Mouse (Mus musculus) spleen, adult 2 months (tissue): ENCODE results near the gene Agr2.

ENCODE experiments used
- CTCF ChIP-seq: fragments of 200-500 bp; IDR thresholded peaks from 2 replicates; pipeline ENCODE4 v1.5.1; 2011; ENCODE audit warnings: mild to moderate bottlenecking, inconsistent platforms; ENCODE audit not compliant: insufficient read depth, insufficient read length, insufficient replicate concordance; ENCODE audit errors: extremely low read depth
- POLR2A ChIP-seq: fragments of 200-500 bp; IDR thresholded peaks from 2 replicates; pipeline ENCODE4 v1.6.1; 2011; ENCODE audit warnings: low read depth, low read length, inconsistent platforms

GRCm38 (mm10) chr12:36044691-36045090, 52.0 kb downstream of the Agr2 start:
- TF ChIP-seq CTCF (no peak), POLR2A (no peak)
